Mouse (Mus musculus) gastrocnemius, adult 18-20 months (tissue): ENCODE measurements around the gene Best1. TPM values are rescaled to one million over a fixed set of nuclear protein-coding genes. Genes with fewer than 3 reads are reported as not detected.

Source experiments
- DNase-seq: peaks from one replicate; pipeline ENCODE4 v3.0.0; 2021; ENCODE audit warnings: low spot score
- long read RNA-seq, 2 experiments: library from polyadenylated mRNA; stranded (forward); transcript quantifications; one replicate each; pipeline ENCODE4 v2.0.0; 2021
- total RNA-seq, 2 experiments: library from RNA; stranded (reverse); gene quantifications; 2 replicates each; pipeline ENCODE4 v1.2.3; 2021

Gene Best1
- under 1 TPM; 0.11 to 0.24 TPM for total RNA-seq
- long read RNA-seq, experiment 1, partial matches to known transcripts: 1 of 1 reads
- long read RNA-seq, experiment 1, other reads (novel, unspliced or antisense): 0 of 1 reads
- long read RNA-seq, experiment 2: 0 reads

DNA sequence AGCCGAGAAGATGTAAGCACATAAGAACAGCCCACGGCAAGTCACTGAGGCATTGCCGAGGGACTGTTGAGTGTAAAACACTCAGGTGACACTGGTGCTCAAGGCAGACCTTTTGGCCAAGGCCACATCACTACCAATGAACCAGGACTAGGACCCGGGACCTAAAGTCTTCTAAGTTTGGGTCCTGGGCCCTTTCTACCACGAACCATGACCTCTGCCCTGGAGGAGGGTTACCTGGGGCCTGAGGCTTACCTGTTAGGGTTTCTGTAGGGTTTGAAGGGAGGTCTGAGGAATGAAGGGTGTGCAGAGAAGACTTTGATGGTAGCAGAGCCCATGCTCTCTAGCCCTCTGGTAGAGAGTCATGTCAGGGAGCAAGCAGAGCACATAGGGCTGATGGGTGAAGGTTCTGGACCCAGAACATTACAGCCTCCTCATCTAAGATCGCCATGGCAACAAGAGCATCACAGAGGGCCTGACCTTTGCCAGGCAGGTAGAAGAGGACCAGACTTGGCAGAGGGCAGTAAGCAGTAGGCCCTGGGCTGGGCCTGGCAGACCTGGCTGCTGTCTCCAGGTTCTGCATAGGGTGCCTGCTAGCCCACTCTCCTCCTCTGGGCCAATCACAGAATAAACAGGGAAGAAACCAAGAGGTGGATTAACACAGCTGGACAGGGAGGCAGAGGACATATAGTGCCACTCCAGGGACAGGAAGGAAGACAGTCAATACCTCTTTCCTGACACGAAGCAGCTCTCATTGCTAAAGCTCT is at the start of gene Best1, which contains the start of gene Rab3il1:
Gene Best1 (minus strand): TSS at position 428 of the 764 bp plus-strand sequence.
Gene Rab3il1 (plus strand): TSS at position 464 of the 764 bp plus-strand sequence.
- DNase-seq: no peak

DNA sequence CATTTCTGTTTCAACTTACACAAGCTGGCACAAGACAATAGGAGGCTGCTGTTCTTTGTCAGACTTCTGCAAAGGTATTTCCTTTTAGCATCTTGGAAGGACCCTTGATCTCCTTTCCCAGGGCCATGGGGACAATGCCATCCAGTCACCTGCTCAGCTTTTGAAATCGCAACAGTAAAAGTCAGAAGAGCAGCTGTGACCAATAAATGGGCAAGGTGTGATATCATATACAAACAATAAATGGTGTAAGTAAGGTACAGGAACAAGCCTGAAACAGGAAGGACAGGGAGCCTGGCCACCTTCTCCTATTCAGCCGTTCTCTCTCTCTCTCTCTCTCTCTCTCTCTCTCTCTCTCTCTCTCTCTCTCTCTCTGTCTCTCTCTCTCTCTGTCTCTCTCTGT is 49.0 kb upstream of the Best1 start:
- no peak for DNase-seq

DNA sequence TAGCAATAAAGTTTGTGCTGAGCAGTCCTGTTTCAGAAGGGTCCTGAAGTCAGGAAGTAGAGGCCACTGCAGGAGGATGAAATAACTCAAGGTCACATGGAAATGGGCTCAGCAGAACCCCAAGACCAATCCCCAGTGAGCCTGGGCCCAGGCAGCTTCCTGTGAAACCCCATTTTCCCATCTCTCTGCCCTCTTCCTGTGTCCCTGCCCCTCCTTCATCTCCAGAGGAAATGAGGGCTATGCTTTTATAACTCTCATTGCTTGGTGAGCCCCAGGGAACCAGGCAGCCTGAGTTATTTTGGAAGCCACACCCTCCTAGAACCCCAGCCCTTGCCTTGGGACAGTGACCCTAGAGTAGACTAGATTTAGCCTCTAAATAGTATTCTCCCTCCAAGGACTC is 48.1 kb upstream of the Best1 start:
- DNase-seq: no peak

DNA sequence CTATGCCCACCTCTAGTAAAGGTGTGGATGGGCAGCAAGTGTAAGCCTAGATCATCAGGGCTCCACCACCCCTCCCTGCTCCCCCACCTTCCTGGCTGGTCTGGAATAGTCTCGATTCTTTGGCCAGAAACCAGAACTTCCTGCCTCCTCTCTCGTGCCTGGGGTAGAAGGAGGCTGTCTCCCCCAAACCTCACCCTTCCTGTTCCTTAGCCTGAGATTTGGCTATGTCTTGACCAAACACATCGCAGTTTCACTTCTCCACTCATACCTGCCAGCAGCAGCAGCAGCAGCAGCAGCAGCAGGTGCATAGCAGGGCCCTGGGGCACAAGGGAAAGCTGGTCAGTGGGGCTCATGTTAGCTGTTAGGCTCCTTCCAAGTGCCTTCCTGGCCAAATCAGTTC is 45.5 kb upstream of the Best1 start:
- DNase-seq: no peak

DNA sequence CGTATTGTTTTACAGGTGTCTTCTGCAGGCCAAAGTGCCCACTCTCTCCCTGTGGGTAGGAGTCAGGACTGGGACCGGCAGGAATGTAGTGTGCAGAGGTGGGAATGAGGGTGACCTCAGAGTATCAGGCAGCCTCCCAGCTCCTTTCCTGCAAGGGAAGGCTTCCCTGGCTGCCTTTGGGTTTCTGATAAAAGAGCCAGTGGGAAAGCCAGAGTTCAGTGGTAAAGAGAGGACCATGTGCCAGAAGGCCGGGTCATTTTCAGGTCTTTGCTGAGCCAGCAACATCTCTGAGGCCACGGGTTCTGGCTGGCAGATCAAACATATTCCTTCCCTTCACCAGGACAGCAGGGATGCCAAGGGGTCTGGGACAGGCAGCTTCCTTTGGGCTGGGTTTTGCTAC is 44.9 kb upstream of the Best1 start:
- DNase-seq: no peak

DNA sequence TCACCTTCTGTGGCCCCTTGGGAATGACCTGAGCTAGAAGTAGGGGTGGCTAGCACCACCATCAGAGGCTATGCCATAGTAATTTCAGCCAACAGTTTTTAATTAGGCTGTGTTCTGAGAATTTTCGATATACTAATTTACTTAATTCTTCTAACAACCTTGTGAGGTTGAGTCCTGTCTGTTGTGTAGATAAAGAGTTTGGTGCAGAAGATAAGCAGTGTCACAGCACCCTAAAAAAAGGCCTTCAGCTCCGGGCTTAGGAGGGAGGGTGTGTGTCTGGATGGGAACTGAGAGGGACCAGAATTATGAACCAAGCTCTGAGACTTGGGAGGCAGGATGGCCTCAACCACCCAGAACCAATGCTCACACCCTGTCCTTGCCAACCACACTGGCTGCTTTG is 44.3 kb upstream of the Best1 start:
- no peak for DNase-seq

DNA sequence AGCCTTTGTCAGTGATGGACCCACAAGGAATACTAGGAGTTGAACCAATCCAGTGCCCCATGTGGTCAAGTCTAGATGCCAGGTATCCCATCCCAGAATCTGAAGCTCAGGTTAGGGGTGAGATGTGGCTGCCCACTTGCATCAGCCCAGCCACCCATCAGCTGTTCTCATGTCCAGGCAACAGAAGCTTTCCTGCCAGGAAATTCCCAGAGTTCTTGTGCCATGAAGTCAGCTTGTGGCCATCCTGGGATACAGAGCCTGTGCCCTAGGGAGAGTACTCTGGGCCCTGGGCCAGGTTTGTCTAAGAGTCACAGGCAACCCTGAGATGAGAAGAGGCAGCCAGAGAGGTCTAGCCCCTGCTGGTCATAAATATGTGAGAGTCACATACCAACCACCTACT is 42.2 kb upstream of the Best1 start:
- DNase-seq: no peak

DNA sequence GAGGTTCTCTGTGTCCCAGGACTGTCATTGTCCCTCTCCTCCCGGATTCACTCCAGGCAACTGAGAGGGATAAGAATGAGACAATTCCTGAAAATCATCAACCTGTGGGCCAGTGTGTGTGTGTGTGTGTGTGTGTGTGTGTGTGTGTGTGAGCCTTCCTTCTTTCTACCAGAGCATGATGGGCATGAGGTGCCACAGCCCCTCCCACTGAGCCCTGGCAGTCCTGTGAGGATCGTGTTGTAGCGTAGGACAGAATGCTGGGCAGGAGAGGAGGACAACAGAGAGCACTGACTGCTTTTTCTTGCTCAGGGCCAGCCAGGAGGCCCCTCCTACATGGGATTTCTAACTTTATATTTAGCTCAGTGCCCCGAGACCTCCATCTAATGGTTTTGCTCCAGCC is 41.4 kb upstream of the Best1 start:
- DNase-seq: no peak

DNA sequence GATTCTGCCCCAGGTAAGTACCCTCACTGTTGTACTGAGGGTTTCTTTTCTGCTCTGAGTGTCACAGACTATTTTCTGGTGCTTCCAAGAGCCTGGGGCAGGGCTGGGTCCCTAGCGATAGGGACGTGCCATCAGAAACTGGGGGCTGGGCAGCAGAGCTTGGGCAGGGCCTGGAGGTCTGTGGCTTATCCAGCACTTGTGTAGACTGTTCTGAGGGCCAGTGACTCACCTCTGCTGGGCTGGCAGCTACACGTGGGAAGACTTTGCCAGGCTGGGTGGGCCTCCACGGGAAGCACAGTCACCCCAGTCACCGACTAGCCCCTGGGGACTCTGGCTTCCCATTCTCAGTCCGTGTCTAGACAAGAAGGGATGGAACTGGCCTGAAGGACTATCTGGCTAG is 40.8 kb upstream of the Best1 start:
- DNase-seq: no peak

DNA sequence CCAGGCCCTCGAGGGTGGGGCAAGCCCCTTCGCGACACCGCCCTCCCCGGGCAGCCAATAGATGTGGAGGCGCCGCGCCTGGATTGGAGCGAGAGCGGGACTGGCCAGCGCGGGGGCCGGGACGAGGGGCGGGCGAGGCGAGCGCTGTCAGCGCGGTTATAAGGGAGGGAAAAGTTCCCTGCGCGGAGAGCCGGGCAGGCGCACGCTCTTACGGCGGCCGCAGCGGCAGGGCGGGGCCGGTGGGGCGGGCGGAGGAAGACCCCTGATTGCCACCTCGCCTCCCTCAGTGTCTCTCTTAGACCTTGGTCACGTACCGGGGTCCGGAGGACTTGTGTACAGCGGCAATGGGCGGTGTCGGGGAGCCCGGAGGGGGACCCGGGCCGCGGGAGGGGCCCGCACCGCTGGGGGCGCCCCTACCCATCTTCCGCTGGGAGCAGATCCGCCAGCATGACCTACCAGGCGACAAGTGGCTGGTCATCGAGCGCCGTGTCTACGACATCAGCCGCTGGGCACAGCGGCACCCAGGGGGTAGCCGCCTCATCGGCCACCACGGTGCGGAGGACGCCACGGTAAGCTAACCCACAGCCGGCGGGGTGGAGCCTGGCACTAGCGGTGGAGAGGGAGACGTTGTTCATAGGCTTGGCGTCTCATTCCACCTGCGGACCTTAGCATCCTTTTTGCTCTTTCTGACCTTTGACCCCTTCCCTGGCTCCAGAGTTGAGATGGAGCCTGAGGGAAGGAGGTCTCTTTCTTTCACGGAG is 40.1 kb upstream of the Best1 start, which contains the start of gene Fads3:
Gene Fads3 (plus strand): TSS at position 182 of the 761 bp plus-strand sequence.
- peak; percentile 76 for DNase-seq

DNA sequence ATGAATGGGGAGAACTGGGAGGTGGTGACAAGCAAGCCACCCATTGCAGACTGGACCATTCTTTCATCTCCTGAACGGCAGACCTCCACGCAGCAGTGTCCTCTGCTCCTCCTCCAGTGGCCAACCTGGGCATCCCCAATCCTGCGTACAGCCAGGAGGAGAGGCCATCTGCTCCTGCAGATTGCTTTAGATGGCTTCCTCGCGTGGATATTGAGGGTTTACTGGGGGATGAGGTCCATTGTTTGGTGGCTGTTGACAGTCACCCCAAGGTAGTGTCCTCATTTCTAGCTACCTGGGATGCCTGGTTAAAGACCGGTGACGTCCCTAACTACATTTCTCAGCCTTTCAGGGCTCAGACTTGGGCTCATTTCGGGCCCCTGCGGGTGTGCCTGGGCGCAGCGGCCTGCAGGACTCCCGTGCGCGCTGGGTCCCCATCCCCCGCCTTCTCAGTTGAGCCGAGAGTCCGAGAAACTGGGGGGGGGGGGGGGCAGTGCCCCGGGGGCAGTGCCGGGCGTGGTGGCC is 39.5 kb upstream of the Best1 start:
- no peak for DNase-seq

DNA sequence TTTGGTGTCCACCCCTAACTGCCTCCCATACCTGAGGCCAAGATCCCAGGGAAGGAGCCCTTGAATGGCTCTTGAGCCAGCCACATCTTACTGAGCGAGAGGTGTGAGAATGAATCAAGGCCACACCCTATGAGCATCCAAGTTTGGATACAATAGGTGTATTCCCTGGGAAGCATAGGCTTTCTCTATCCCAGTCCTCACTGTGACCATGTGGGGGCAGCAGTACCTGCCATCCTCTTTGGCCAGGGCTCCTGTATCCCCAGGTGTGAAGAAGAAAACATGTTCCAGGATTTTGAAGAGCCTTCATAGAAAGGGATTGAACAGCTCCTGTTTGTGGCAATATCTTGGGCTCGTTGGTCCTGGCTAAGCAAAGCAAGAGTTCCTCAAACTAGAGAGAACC is 38.2 kb upstream of the Best1 start:
- no peak for DNase-seq

DNA sequence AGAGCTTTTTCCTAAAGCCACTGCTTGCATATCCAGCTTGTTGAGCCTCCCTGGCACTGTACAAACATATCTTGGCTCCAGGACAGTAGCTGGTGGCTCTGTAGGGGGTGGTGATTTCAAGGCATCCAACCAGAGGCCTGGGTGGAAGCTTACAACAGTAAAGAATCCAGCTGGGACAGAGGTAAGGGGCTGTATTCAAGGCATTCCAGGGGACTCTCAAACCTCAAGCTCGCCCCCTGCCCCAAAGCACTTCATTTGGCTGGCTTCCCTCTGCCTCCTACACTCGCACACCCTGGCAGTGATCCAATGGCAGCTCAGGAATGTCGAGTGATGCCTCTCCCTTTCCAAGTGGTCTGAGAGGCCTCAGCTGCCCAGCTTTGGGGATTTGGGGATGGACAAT is 37.5 kb upstream of the Best1 start:
- no peak for DNase-seq

DNA sequence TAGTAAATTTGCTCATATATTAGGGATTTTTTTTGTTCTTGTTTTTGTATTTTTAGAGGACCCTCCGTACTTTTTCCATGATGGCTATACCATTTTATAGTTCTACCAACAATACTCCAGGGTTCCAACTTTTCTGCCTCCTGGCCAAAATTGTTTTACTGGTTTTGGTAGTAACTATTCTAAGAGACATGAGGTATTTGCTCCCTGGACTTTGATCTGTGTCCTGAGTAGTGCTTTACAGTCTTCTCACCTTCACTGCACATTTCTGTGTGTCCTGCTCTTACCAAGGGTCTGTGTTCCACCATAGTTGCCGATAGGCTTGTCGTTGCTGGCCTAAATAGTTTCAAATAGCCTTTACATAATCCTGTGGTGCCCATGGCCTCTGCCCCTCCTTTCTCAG is 36.9 kb upstream of the Best1 start:
- DNase-seq: no peak

DNA sequence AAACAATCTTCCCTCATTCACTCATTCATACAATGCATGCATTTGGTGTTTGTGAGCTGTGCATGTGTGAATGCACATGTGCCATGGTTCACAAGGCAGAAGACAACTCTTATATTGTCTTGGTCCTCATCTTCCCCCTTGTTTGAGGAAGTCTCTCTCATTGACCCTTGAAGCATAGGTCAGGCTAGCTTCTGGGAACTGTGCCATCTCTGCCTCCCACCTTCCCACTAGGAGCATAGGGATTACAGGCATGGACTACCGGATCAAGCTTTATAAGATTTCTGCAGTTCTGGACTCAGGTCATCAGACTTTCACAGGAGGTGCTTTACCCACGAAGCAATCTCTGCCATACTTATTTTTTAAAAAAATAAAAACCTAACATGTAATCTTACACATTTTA is 36.1 kb upstream of the Best1 start:
- no peak for DNase-seq

DNA sequence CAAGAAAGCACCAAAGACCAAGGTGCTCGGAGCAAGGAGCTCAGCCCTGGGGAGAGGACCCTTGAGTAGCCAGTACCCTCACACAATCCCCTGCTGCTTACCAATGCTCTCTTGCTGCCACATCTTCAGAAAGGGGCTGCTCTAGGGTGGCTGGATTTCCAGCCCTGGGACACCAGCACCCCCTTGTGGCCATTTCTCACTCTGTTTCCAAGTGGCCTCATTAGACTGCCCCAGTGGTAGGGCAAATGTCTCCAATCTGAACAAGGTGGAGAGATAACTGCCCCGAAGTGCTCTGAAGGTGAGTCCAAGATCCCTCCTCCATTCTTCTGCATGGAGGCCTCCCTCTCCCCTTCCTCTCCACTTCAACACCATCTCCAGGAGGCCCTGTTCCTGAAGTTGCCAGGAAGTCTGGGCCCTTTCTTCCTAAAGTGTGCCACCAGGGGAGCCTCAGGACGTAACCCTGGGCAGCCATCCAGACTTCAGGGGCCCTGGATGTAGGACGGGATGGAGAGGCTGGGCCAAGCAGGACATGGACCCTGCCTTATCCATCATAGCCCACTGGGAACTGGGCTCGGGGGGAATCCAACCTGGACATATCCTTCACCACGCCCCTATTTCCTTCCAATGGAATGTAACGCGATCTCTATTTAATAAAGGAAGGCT is 33.5 kb upstream of the Best1 start:
- DNase-seq: peak; percentile 84

DNA sequence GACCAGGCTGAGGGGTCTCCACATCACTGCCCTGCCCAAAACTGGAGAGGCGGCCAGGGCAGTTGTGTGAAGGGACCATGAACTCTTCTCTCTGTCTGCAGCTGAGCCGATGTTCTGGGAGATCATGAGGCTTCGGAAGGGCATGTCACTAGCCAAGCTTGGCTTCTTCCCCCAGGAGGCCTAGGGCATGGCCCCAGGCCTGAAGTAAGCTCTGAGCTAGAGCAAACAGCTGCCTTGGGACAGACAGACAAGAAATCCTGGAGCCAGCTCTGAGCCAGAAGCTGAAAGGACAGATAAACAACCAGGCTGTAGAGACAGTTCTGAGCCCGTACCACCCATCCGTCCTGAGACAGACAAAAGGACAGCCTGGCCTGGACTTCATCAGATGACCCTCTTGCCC is 32.9 kb upstream of the Best1 start:
- no peak for DNase-seq

DNA sequence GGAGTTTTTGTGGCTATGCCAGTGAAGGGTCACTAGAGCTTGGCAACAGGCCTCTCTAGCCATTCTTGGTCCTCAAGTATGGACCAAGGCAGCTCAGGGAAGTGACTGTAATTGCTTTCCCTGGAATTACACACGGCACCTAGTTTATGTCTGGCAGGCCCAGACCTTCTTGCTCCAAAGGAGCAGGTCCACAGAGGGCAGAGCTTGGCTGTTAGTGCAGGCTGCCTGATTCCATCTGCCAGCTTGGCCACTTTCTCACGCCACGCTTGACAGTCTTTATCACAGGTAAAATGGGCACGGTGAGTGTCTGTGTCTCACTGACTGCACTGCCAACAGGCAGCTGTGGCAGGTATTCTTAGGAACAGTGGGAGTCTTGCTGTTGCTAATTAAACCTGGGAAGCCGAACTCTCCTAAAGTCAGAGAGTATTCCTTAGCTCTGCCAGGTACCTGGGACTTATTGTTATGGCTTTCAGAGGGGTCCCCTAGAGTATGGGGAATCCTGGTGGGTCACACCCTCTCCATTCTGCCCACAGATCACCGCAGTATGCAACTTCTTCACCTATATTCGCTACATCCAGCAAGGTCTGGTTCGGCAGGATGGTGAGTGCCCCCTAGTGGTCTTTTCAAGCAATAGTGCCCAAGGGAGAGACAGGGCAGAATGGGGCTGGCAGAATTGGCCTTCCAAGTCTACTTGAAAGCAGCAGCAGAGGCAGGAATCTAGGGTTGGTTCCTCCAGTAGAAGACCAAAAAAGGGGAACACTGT is 32.0 kb upstream of the Best1 start:
- peak; percentile 65 for DNase-seq

DNA sequence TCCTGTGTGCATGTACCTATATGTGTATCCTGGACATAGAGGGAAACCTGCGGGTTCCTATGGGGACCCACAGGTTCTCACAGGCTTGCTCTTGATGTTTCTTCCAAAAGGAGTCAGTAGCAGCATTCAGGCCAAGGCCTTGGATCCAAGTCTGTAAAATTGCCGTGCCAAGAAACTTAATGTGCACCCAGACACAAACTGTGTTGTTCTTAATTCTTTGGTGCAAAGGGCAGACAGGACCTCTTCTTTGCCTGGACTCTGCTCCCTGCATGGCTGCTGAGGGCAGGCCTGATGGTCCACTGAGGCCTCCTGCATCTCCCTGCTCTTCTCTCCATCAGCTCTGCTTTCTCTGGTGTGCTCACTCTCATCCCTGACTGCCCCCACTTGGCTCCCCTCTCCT is 28.3 kb upstream of the Best1 start:
- DNase-seq: no peak

DNA sequence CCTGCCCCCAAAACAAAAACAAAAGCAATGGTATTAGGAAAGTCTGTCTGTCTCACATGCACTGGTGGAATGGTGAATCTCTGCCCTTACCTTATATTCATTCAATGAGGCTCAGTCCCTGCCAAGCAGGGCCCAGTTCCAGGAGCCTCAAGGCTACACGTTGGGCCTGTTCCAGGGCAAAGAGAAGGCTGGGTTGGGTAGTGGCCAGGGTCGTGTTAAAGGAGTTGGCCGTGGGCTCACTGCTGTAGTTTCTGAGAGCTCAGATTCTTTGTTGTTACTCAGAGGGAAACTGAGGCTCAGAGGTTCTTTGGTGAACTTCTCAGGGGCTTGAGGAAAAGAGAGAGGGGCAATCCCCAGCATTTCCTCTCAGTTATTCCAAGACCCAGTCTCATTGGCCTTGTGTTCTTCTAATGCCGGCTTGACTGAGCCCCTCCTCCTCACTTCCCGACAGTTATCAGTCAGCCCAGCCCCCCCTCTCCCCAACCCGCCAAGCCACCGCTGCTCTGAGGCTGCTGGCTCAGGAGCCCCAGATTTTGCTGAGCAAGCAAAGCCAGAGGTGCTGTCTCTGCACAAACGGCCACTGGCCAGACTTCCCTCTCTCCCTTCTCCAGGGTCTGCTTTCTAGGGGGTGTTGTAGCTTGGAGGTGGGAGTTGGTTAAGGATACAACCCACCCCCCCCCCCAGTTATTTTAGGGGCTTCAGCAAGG is 23.9 kb upstream of the Best1 start:
- DNase-seq: no peak
